Comparison of ENCODE assay signal across 14 mouse cellular contexts in genomic region chr7:130676885-130677540, GRCm38 (mm10).
DNase-seq lines count a peak whose midpoint lies in the region; ATAC-seq and TF ChIP-seq lines count a peak whose summit lies in the region.
"Had no signal": no experiment of that assay in that cellular context is flagged by ENCODE, and none has a peak within 500 bp of the region (broad histone marks: within the 10 kb centered on the region; RNA-seq: fewer than 3 reads in every experiment).

No protein-coding gene starts in this region.

- ATAC-seq in stomach, embryonic 15.5 days (ENCODE audit: insufficient read depth, low FRiP score, low read depth), result no peak
- ATAC-seq in stomach, postnatal 0 days (ENCODE audit: low FRiP score, low TSS enrichment), result no peak
- peak; percentile 60 for ATAC-seq in hindbrain, embryonic 14.5 days (ENCODE audit: low FRiP score)
- ATAC-seq in midbrain, embryonic 12.5 days (ENCODE audit: low FRiP score, low read depth), result peak; percentile 76
- ATAC-seq: liver, embryonic 12.5 days; Patski had no signal

- no peak for TF ChIP-seq CTCF in stomach, postnatal 0 days (IDR thresholded peaks at IDR 0.05; ENCODE audit: low read depth)

- intact Hi-C loops in gastrocnemius, postnatal 14 days (cut with DNase I; ENCODE audit: low total_unique reads), result loop anchor here (10.0 kb wide), 1 partner anchor 78 kb away; no protein-coding TSS in a partner anchor

- DNase-seq in stomach, postnatal 0 days (ENCODE audit: low spot score), result no peak
- no peak for DNase-seq in hindbrain, embryonic 14.5 days (ENCODE audit: low spot score)
- DNase-seq in retina, postnatal 1 day, result peak; percentile 64
- DNase-seq in cerebellum, postnatal 14 days, result no peak
- no peak for DNase-seq in gastrocnemius, postnatal 14 days
- no peak for DNase-seq in layer of hippocampus, postnatal 36 days
- DNase-seq: cerebellum, postnatal 10 days; lung, postnatal 14 days had no signal

- no peaks in the 10 kb centered on the region for H3K36me3 ChIP-seq in stomach, embryonic 15.5 days
- no peaks in the 10 kb centered on the region for H3K36me3 ChIP-seq in stomach, postnatal 0 days (ENCODE audit: control insufficient read depth, insufficient read depth, low read length)
- H3K36me3 ChIP-seq in hindbrain, embryonic 14.5 days (replicated peaks; ENCODE audit: control insufficient read depth, insufficient read depth), result no peaks in the 10 kb centered on the region
- H3K36me3 ChIP-seq in midbrain, embryonic 12.5 days, result peaks cover 4% of the 10 kb centered on the region; the same call in 1 of the 2 replicates
- H3K36me3 ChIP-seq: liver, embryonic 12.5 days had no signal

- H3K27me3 ChIP-seq in stomach, embryonic 15.5 days (replicated peaks), result no peaks in the 10 kb centered on the region
- no peaks in the 10 kb centered on the region for H3K27me3 ChIP-seq in stomach, postnatal 0 days (ENCODE audit: control insufficient read depth, insufficient read depth, low read length)
- no peaks in the 10 kb centered on the region for H3K27me3 ChIP-seq in hindbrain, embryonic 14.5 days (ENCODE audit: control insufficient read depth, insufficient read depth, low read length)
- H3K27me3 ChIP-seq in midbrain, embryonic 12.5 days, result no peaks in the 10 kb centered on the region
- H3K27me3 ChIP-seq: embryonic facial prominence, embryonic 12.5 days; liver, embryonic 12.5 days; Patski had no signal

- H3K4me2 ChIP-seq in stomach, embryonic 15.5 days, result no peak overlapping the region
- H3K4me2 ChIP-seq in stomach, postnatal 0 days (replicated peaks; ENCODE audit: low read depth), result no peak overlapping the region
- H3K4me2 ChIP-seq in hindbrain, embryonic 14.5 days (replicated peaks), result no peak overlapping the region
- H3K4me2 ChIP-seq in midbrain, embryonic 12.5 days (replicated peaks), result no peak overlapping the region
- H3K4me2 ChIP-seq: embryonic facial prominence, embryonic 12.5 days; liver, embryonic 12.5 days had no signal

- H3K9ac ChIP-seq in stomach, embryonic 15.5 days, result no peak overlapping the region
- no peak overlapping the region for H3K9ac ChIP-seq in stomach, postnatal 0 days (ENCODE audit: low read length)
- H3K9ac ChIP-seq in hindbrain, embryonic 14.5 days, result 0 out of 2 replicates have a peak overlapping the region, but pooled peaks have one; percentile 6
- no peak overlapping the region for H3K9ac ChIP-seq in midbrain, embryonic 12.5 days (replicated peaks)
- H3K9ac ChIP-seq: embryonic facial prominence, embryonic 12.5 days; liver, embryonic 12.5 days had no signal

- H3K4me1 ChIP-seq in stomach, embryonic 15.5 days, result no peaks in the 10 kb centered on the region
- no peaks in the 10 kb centered on the region; the same call in 1 of the 2 replicates for H3K4me1 ChIP-seq in stomach, postnatal 0 days (replicated peaks; ENCODE audit: control insufficient read depth, insufficient read depth)
- peaks cover 6% of the 10 kb centered on the region; the same call in 1 of the 2 replicates for H3K4me1 ChIP-seq in hindbrain, embryonic 14.5 days (replicated peaks; ENCODE audit: control insufficient read depth, insufficient read depth, low read length)
- peaks cover 20% of the 10 kb centered on the region for H3K4me1 ChIP-seq in midbrain, embryonic 12.5 days

- no peak overlapping the region for H3K4me3 ChIP-seq in stomach, embryonic 15.5 days (replicated peaks)
- no peak overlapping the region for H3K4me3 ChIP-seq in stomach, postnatal 0 days (ENCODE audit: low read depth, low read length)
- no peak overlapping the region for H3K4me3 ChIP-seq in hindbrain, embryonic 14.5 days (replicated peaks; ENCODE audit: low read length)
- no peak overlapping the region for H3K4me3 ChIP-seq in midbrain, embryonic 12.5 days
- H3K4me3 ChIP-seq: embryonic facial prominence, embryonic 12.5 days; liver, embryonic 12.5 days had no signal

- TF ChIP-seq EP300 in stomach, postnatal 0 days (optimal IDR thresholded peaks at IDR 0.05), result no peak

- WGBS in stomach, embryonic 15.5 days, result 64% methylated on average over 11 of the region's 11 CpGs
- 56% methylated on average over 11 of the region's 11 CpGs for WGBS in stomach, postnatal 0 days
- 35% methylated on average over 11 of the region's 11 CpGs for WGBS in hindbrain, embryonic 14.5 days
- WGBS in midbrain, embryonic 12.5 days, result 65% methylated on average over 11 of the region's 11 CpGs

- no peaks in the 10 kb centered on the region for H3K9me3 ChIP-seq in stomach, embryonic 15.5 days
- H3K9me3 ChIP-seq in stomach, postnatal 0 days (ENCODE audit: control insufficient read depth, low read length), result no peaks in the 10 kb centered on the region
- no peaks in the 10 kb centered on the region for H3K9me3 ChIP-seq in hindbrain, embryonic 14.5 days (ENCODE audit: control insufficient read depth, low read length)
- no peaks in the 10 kb centered on the region for H3K9me3 ChIP-seq in midbrain, embryonic 12.5 days
- H3K9me3 ChIP-seq: embryonic facial prominence, embryonic 12.5 days; liver, embryonic 12.5 days had no signal

- H3K27ac ChIP-seq in stomach, embryonic 15.5 days, result peak overlapping the region; percentile 28; the same call in 1 of the 2 replicates
- H3K27ac ChIP-seq in stomach, postnatal 0 days (replicated peaks), result no peak overlapping the region
- peak overlapping the region; percentile 65 for H3K27ac ChIP-seq in hindbrain, embryonic 14.5 days
- H3K27ac ChIP-seq in midbrain, embryonic 12.5 days (replicated peaks), result peak overlapping the region; percentile 60
- H3K27ac ChIP-seq: kidney, postnatal 0 days; liver, embryonic 12.5 days had no signal

Comparison
In these comparisons a context has a peak if more than half of its experiments do, and no peak if none do; other contexts are left out.
1. ATAC-seq: peak in hindbrain, embryonic 14.5 days (single experiment) and midbrain, embryonic 12.5 days (single experiment); none in stomach, embryonic 15.5 days (single experiment) and stomach, postnatal 0 days (single experiment).